Mouse (Mus musculus): ENCODE measurements around the gene St6galnac4.

St6galnac4 gene

DNA sequence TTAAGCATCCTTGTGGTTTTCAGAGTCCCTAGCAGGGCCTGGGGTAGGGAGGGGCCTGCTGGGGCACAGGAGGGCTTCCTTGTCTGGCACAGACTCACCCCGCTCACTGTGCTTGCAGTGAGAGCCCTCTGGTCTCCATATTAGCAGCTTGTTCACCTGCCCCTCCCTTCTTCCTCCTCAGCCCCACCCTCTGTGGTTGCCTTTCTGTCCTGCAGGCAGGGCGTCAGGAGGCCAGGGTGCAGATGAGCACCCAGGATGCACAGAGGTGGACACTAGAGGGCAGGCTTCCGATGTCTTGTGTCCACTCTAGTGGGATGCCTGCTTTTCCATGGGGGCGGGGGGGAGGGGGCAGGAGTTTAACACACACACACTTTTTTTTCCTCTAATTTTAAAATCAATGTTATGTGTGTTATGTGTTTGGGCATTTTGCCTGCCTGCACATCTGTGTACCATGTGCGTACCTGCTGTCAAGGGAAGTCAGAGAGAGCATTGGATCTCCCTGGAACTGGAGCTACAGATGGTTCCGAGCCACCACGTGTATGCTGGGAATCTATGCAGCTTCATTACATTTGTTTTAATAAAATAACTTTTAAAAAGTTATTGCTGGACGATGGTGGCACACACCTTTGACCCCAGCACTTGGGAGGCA lies 14.6 kb downstream of the St6galnac4 start:
- DNase-seq (ENCODE audit: low spot score in 2 of 2), result peak; percentile 70 to 76

GRCm38 (mm10) chr2:32602600-32603054 lies 15.7 kb downstream of the St6galnac4 start:
- peak; percentile 80 to 85 for DNase-seq (ENCODE audit: low spot score in 2 of 2)

DNA sequence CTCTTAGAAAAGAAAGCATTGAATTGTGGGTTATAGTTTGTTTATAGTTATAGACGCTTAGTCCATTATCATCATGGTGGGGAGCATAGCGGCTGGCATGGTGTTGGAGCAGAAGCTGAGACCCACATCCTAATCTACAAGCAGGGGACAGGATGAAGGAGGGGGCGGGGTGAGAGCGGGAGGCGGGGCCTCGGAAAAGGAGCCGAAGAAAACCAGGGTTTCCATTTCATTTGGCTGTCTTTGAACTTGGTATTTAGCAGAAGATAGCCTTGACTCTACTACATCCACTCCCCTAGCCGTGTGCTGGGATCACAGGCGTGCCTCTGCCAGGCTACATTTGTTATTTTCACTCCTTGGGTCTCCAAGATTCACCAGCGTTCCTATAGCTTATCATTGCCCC lies 17.7 kb downstream of the St6galnac4 start:
- no peak for DNase-seq (ENCODE audit: low spot score in 2 of 2)

- DNase-seq (ENCODE audit: low spot score in 2 of 2), result peak; percentile 58 to 71
Measured at GRCm38 (mm10) chr2:32606161-32607142, 19.6 kb downstream of the St6galnac4 start.

DNA sequence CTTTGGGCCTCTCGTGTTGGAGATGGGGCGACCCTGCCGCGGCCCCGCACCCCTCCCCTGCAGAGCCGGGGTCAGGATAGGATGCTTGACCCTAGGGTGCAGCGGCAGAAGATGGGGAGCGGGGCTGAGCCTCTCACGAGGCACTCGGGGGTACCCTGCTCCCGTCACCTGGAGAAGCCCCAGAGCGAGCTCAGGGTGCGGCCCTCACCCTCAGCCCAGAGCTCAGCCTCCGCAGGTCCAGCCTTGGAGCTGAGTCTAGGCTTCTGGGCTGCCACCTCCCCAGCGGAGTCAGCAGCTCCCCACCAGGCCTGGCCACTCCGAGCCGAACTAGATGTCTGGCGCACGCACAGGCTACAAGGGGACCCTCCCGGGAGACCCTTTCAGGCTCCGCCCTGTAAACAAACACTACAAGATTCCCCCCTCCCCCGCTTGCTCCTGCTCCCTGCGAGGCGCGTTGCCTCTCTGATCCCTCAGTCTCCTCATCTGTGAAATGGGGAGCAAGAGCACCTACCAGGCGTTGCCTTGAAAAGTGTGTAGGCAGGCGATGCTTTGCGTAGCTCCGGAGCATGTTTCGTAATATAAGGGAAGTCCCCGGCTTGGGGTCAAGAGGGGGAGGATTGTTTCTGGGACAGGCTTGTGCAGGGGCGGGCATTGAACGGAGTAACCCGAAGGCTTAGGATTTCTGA lies 20.5 kb downstream of the St6galnac4 start:
- peak; percentile 52 to 58 for DNase-seq (ENCODE audit: low spot score in 2 of 2)

DNA sequence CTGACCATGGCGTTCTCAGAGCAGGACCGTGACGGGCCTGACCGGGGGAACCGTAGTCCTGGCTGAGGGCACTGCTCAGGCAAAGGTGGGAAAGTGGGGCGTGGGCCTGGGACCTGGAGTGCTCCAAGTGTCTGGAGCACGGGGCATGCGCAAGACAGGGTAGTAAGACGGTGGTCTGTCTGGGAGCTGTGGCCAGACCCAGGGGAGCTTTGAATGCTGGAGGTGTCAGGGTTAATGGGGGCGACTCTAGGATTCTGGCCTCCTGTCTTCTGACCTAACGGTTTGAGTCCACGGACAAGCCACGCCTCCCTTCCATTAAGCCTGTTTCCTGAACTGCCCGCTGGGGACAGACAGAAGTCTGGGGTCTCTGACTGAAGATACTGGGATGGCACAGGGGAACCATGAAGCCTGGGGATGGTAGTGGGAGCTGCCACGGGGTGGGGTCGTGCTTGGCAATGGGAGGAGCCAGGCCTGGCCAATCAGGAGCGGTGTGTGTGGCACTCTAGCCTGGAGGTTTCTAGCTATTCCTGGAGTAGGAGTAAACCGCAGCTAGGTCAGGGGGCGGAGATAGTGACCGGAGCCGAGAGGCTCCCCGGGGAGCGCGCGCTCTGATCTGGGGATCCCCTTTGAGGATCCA lies 21.4 kb downstream of the St6galnac4 start:
- peak; percentile 41 to 47 for DNase-seq (ENCODE audit: low spot score in 2 of 2)

GRCm38 (mm10) chr2:32608778-32609435 lies 22.0 kb downstream of the St6galnac4 start:
- DNase-seq (ENCODE audit: low spot score in 2 of 2), result no peak

DNA sequence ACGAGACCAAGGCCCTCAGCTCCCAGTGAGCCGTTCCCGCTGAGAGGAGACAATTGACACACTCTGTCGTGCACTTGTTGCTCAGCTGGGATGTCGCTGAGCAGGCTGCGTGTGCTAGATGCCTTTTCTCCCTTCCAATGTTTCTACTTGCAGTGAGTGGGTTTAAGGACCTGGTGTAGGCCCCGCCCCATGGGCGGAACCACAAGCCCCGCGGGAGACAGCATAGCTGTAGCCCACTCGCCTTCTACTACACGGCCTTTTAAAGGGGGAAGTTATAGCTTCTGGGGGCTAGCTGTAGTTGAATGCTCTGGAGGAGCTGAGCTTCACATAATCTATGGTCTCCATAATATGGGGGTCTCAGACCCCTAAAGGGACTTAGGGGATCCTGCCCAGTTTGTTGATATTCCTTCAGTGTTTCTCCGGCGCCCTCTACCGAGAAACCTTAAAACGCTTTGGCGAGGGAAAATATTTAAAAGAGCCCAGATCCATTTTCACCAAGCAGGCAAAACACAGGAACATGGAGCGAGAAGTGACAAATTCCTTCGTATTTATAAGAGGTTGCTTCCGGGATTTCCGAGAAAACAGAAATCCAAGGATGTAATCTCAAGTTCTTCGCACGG lies 23.8 kb downstream of the St6galnac4 start:
- no peak for DNase-seq (ENCODE audit: low spot score in 2 of 2)

- no peak for DNase-seq (ENCODE audit: low spot score in 2 of 2)
Measured at GRCm38 (mm10) chr2:32612274-32612673, 25.4 kb downstream of the St6galnac4 start.

GRCm38 (mm10) chr2:32617109-32617508 lies 30.2 kb downstream of the St6galnac4 start:
- DNase-seq (ENCODE audit: low spot score in 2 of 2), result no peak

- no peak for DNase-seq (ENCODE audit: low spot score in 2 of 2)
Measured at GRCm38 (mm10) chr2:32617601-32618000, 30.7 kb downstream of the St6galnac4 start.

- DNase-seq (ENCODE audit: low spot score in 2 of 2), result no peak
Measured at GRCm38 (mm10) chr2:32618051-32618450, 31.2 kb downstream of the St6galnac4 start.

GRCm38 (mm10) chr2:32620682-32621516 lies 34.0 kb downstream of the St6galnac4 start:
- DNase-seq (ENCODE audit: low spot score in 2 of 2), result no peak

DNA sequence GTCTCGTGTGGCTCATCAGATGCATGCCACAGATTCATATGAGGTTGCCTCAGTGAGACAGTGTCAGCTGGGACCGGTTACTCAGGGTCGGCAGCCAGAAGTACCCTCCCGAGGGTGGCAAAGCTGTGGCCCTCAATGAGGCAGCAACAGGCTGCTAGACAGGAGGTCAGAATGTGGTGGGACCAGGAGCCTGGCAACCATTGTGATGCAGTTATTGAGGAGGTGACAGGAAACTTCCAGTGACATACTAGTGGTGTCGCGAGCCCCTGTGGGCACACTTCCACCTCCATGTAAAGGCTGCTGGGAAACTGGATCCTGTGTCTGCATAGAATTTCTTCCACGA lies 34.6 kb downstream of the St6galnac4 start, which contains the start of gene Ak1:
Ak1 (plus strand) TSS at position 242 of the 343 bp plus-strand sequence.
- DNase-seq (ENCODE audit: low spot score in 2 of 2), result no peak

DNA sequence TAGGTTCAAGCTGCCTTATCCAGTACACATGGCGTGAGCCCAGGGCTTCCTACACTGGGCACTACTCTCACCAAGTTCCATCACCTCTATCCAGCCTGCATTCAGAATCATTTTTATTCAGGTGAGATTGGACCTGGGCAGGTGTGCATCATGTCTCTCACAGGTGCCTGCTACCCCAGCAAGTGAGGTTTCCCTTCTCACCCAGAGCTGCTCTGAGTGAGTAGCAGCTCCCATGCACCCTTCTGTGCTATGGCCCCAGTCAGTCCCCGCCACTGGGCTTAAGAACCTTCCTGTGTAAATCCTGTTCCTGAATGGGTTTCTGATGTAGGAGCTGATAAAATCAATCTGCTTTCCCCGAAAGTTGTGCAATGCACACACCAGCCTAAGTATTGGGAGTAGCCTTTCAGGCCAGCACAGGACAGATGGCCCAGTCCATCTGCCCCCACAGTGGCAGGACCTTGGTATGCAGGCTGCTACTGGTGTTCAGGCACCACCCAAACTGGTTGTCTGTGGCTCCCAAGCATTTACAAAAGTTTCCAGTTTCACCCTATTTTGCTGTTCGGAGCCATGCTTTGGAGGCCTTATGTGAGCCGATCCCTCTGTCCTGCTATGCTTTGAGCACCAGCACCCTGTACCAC lies 37.3 kb downstream of the St6galnac4 start:
- no peak for DNase-seq (ENCODE audit: low spot score in 2 of 2)

DNA sequence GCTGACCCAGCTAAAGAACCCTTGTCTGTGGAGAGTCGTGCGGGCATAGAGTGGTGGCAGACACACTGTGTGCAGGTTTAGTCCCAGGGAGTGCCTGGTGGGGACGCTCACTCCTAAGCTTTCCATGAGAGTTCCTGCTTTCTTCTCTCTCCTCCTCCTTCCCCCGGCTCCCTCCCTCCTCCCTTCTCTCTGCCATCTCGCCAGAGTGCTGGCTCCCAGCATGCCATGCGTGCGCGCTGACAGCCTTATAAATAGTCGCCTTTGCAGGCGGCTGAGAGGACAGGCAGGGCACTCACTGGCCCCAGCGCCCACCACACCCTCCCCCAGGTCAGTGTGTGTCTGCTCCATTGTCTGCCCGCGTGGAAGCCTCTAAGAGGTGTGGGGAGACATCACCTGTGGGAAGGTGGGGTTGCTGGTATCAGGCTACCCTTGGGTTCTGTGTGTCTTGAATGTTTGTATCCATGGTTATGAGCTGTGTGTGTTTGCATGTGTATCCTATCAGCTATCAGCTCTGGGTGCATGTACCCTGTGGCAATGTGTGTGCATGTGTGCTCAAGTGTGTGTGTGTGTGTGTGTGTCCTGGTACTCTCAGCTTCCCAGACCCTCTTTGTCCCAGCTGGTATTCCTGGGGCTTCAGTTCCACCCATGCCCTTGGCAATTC lies 38.4 kb downstream of the St6galnac4 start:
- no peak for DNase-seq (ENCODE audit: low spot score in 2 of 2)

DNA sequence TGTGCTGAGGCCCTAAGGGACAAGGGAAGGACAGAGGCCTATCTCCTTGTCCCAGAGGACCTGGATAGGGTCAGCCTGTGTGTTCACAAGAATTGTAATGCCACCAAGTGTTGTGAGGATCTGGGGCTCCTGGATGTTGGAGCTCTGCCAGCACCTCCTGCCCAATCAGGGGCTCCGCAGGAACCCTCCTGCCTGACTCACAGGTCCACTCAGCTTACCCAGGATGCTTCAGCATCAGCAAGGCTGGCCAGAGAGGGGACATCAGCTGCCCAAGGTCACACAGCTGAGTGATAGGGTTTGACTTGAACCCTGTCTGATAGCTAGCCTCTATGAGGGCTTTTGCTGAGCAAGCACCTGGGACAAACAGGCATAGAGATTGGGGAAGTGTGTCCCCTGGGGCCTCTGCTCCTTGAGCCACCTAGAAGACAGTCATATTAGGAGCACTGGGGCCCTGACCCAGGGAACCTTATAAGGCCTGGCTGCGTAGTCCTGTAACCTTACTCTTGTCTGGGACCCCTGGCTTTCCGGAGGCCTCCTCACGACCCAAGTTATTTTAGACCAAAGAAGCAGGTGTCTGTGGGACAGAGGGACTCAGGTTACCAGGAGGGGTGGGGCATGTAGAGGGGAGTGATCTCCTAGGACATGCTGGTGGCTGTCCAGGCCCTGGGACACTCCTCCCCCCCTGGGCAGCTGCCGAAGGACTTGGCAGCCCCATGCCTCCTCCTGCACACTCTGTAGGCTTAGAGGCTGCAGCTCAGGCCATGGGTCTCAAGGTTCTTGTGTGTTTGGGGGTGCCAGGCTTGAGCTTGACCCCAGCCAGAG lies 39.2 kb downstream of the St6galnac4 start:
- no peak for DNase-seq (ENCODE audit: low spot score in 2 of 2)
